Mouse (Mus musculus): Measurements from ENCODE around the gene Tspan3. TPM values are rescaled to one million over a fixed set of nuclear protein-coding genes. Genes with fewer than 3 reads are reported as not detected.
A peak's percentile ranks its signal among the peaks of the same experiment; 100 is the strongest.

The Tspan3 gene
- polyA plus RNA-seq, 1 experiment from 2014 or later: 562 TPM

DNA sequence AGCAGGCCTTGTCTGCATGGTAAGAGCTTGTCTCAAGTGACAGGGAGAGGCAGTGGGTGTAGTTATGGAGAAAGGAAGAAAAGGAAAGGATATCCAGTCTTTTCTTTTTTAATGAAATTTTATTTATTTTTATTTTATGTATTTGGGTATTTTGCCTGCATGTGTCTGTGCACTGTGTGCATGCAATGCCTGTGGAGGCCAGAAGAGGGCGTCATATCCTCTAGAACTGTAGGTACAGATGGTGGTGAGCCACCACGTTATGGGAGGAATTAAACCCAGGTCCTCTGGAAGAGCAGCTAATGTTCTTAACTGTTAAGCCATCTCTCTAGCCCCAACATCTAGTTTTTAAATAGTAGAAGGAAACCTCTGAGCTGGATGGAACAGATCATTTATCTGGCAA is 73.2 kb downstream of the Tspan3 start:
- WGBS: 50% methylated on average over 2 of the region's 2 CpGs
- Histone ChIP-seq H3K9me3 (no peaks in the 10 kb centered on the region), H3K4me1 (replicated peaks) (peaks cover 12% of the 10 kb centered on the region), H3K27me3 (ENCODE audit: insufficient read depth, poor library complexity, severe bottlenecking) (no peaks in the 10 kb centered on the region), H3K4me3 (no peak overlapping the region), H3K27ac (no peak overlapping the region), H3K36me3 (no peaks in the 10 kb centered on the region)
- no peak for DNase-seq (ENCODE audit: low spot score)

DNA sequence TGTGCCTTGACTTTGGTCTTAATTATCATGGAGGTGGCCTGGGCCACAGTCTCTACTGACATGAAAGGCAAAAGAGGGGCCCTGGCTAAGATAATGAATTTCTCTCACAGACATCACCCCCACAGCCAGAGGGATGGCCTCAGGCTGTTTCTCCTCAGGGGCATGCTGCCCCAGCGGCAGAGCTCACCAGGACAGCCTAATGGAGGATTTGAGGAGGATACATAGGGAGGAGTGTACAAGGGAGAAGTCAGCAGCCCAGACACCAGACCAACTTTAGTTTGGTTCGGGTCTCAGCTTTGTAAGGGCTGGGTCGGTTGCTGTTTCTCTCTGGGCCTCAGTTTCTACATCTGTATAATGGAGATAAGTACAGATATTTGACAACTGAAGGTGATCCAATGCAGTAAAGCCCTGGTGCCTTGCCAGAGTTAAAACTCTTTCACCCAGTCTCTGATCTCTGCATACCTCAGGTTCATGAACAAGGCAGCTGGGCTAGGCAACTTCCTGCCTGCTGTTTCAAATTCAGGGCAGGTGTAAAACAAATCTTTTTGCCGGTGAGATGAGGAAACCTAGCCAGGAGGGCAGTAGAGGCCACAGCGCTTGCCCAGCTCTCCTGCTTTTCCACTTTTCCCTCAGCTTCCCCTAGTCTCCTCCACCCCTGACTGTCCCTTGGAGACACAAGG is 74.6 kb downstream of the Tspan3 start:
- 81% methylated on average over 5 of the region's 5 CpGs for WGBS
- Histone ChIP-seq H3K4me3 (0 out of 2 replicates have a peak overlapping the region, but pooled peaks have one; percentile 0), H3K27me3 (ENCODE audit: insufficient read depth, poor library complexity, severe bottlenecking) (no peaks in the 10 kb centered on the region), H3K4me1 (replicated peaks) (peaks cover 14% of the 10 kb centered on the region), H3K9me3 (no peaks in the 10 kb centered on the region), H3K36me3 (no peaks in the 10 kb centered on the region), H3K27ac (peak overlapping the region; percentile 69; the same call in 1 of the 2 replicates)
- no peak for DNase-seq (ENCODE audit: low spot score)

- H3K9me3 ChIP-seq: no peaks in the 10 kb centered on the region
- peak within 1 kb of the TSS; percentile 0; the same call in 1 of the 2 replicates for H3K4me3 ChIP-seq
- 37% methylated on average over 22 of the region's 22 CpGs for WGBS
- no peaks in the 10 kb centered on the region for H3K36me3 ChIP-seq
- no peaks in the 10 kb centered on the region for H3K27me3 ChIP-seq (ENCODE audit: insufficient read depth, poor library complexity, severe bottlenecking)
- H3K4me1 ChIP-seq (replicated peaks): peaks cover 21% of the 10 kb centered on the region
- DNase-seq (ENCODE audit: low spot score): peak; percentile 28
- H3K27ac ChIP-seq: peak within 1 kb of the TSS; percentile 69
These were observed 75.3 kb downstream of the Tspan3 start, which contains the start of gene Pstpip1 for GRCm38 (mm10) chr9:56089778-56090520. Gene Pstpip1 (plus strand): TSS chr9:56089962.

DNA sequence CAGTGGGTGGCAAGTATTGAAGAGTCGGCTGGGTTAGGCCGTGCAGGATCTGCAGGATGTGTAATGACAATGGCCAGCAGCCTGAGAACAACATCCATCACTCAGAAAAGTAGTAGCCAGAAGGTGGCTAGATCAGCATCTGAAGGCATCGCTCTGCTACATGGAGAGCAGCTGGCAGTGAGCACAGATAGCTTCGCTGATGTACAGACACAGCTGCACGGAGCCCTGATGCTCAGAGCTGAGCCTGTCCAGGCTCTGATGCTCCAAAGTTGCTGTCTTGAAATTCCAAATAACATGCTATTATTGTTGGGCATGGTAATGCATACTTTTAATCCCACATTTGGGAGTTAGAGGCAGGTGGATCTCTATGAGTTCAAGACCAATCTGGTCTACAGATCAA is 78.8 kb downstream of the Tspan3 start:
- 92% methylated on average over 5 of the region's 5 CpGs for WGBS
- Histone ChIP-seq H3K9me3 (no peaks in the 10 kb centered on the region), H3K27ac (no peak overlapping the region), H3K4me3 (no peak overlapping the region), H3K27me3 (ENCODE audit: insufficient read depth, poor library complexity, severe bottlenecking) (no peaks in the 10 kb centered on the region), H3K36me3 (peaks cover 9% of the 10 kb centered on the region; the same call in 1 of the 2 replicates), H3K4me1 (replicated peaks) (peaks cover 23% of the 10 kb centered on the region)
- no peak for DNase-seq (ENCODE audit: low spot score)

Other genes starting within 250 kb of the Tspan3 start
- 7.2 and 7.9 TPM in 2 replicates for gene Scaper, start 227.4 kb downstream of the Tspan3 start, polyA plus RNA-seq (2016; fragmentation: Nextera tagmentation; extraction: Ambion mirVana)
- gene 4930563M21Rik, start 154.9 kb downstream of the Tspan3 start, polyA plus RNA-seq (2016; fragmentation: Nextera tagmentation; extraction: Ambion mirVana): not detected in 2 replicates
- 300 and 320 TPM in 2 replicates for gene Rcn2, start 123.6 kb downstream of the Tspan3 start, polyA plus RNA-seq (2016; fragmentation: Nextera tagmentation; extraction: Ambion mirVana)
- gene Pstpip1, start 75.5 kb downstream of the Tspan3 start, polyA plus RNA-seq (2016; fragmentation: Nextera tagmentation; extraction: Ambion mirVana): 0.78 and 0.82 TPM in 2 replicates